Mouse (Mus musculus) erythroid progenitor cell, adult 5-6 weeks (primary cell): Measurements from ENCODE around the gene Ctnnbl1. TPM values are rescaled to one million over a fixed set of nuclear protein-coding genes. Genes with fewer than 3 reads are reported as not detected.

Experiments
- ATAC-seq: replicated peaks from 2 replicates; pipeline ENCODE4 v1.8.0; 2016; ENCODE audit warnings: moderate number of reproducible peaks, mild to moderate bottlenecking, moderate TSS enrichment, inconsistent platforms; ENCODE audit not compliant: poor library complexity, low FRiP score, severe bottlenecking
- total RNA-seq, 2 experiments: library from RNA; stranded (forward) in 1 of 2; stranded (reverse) in 1 of 2; fragments of 150-400 nt in 1 of 2; fragments of 186-747, 209-891 nt in 1 of 2; gene quantifications; 2 replicates each; pipeline versions ENCODE4 v1.2.3 to v1.2.4; 2015 to 2017; ENCODE audit warnings: low replicate concordance in 2 of 2

Ctnnbl1 gene
- total RNA-seq, 2 experiments from 2014 or later, result 4.2 to 9.5 TPM

- ATAC-seq, result no peak
Observed at GRCm38 (mm10) chr2:157747989-157748388, 10.8 kb downstream of the Ctnnbl1 start.

- no peak for ATAC-seq
Observed at GRCm38 (mm10) chr2:157750481-157750880, 13.3 kb downstream of the Ctnnbl1 start.

DNA sequence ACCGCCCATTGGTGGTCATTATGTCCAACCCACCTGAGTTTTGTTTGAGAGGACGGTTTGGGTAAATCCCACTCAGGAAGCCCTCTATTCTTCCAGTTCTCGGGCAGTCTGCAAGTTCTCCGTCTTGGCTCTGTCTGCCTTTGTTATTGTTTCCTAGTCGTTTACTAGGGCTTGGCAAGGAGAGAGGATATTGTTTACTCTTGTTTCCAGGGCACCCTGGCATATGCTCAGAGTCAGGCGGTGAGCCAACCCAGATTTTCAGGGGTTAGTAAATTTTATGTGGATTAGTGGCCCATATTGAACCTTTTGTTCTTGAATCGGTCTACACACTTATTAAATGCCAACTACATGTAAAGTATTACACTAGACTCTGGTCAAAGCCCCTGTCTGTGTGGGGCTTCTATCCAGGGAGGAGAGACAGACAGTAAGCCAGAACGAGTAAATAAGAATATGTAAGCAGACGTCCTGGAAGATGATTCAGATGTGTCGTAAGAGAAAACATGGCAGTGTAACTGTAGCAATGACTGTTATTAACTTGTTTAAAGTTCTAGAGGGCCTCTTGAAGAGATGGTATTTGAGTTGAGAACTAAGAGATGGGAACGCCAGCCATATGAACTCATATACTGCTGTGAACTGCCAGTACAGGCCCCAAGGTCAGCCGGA is 13.9 kb downstream of the Ctnnbl1 start:
- ATAC-seq, result no peak

- ATAC-seq, result no peak
Observed at GRCm38 (mm10) chr2:157751589-157752373, 14.6 kb downstream of the Ctnnbl1 start.

- ATAC-seq, result no peak
Observed at GRCm38 (mm10) chr2:157752374-157752743, 15.2 kb downstream of the Ctnnbl1 start.

- no peak for ATAC-seq
Observed at GRCm38 (mm10) chr2:157755771-157756170, 18.6 kb downstream of the Ctnnbl1 start.

DNA sequence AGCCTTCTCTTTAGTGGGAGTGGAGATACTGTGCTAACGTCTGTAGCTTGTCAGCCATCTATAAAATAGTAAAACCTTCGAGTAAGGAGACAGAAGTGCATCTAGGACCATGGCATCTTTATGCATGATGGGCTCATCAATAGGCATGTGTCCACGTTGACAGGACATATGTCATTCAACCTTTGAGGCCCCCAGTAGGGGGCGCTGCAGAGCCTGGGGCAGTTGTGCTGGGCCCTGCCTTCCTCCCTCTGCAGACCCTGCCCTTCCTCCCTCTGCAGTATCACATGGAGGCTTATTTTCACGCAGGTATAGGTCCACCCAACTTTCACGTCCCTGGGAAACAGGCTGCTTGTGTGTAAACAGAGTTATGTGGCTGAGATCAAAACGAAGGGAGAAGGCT is 19.0 kb downstream of the Ctnnbl1 start:
- no peak for ATAC-seq

GRCm38 (mm10) chr2:157758395-157758794 is 21.2 kb downstream of the Ctnnbl1 start:
- no peak; the same call in 1 of the 2 replicates for ATAC-seq

GRCm38 (mm10) chr2:157759717-157760116 is 22.5 kb downstream of the Ctnnbl1 start:
- no peak for ATAC-seq

GRCm38 (mm10) chr2:157762903-157763302 is 25.7 kb downstream of the Ctnnbl1 start:
- no peak for ATAC-seq

- no peak for ATAC-seq
Observed at GRCm38 (mm10) chr2:157766591-157766990, 29.4 kb downstream of the Ctnnbl1 start.

GRCm38 (mm10) chr2:157768682-157769429 is 31.7 kb downstream of the Ctnnbl1 start:
- no peak for ATAC-seq

DNA sequence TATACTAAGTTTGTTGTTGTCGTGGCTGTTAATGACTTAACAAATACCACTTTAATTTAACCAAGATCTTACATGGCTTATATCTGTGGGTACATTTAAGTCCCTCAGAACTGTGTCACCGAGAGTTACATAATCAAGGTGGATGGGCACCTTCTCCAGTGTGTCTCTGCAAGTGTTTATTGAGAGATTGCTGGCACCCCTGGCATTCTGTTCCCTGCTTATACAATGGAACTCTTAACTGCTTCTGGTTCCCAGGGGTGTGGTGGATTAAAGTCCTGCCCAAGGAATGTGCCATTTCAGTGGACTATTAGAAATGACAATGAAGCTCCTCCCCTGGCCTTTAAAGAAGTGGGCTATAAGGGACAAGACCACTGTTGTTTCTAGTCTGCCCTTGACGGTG is 33.6 kb downstream of the Ctnnbl1 start:
- no peak for ATAC-seq

DNA sequence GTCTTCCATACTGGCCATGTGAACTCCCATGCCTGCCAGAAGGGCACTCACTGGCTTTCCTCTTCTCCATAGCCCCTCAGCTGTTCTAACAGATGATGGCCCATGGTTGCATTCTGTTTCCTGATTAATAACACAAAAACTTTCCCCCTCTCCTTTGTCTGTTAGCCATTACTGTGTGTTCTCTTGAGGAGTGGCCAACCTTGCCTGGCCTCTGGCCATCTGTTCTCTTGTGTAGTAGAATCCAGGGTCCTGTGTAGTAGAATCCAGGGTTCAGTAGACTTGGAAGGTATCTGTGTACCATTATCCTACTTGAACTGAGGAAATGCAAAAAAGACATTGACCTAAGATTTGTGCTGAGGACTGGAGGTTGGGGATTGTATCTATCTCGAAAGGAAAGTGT is 36.5 kb downstream of the Ctnnbl1 start:
- ATAC-seq, result no peak

DNA sequence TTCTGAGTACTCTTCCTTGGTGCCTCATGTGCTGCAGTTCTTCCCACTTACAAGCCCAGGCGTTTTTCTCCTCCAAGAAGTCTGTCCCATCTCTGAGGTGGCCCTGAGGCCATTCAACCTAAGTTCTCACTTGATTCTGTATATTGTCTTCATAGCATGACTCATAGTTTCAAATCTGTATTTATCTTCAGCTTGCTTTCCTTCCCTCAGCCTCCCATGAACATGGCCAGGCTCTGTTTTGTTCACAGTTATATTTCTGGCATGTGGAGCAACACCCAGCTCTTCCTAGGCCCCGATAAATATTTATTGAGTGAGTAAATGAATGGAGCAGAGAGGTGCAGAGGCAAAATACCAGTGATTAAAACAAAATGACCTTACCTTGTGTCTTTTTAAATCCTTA is 38.8 kb downstream of the Ctnnbl1 start:
- ATAC-seq, result no peak

- ATAC-seq, result no peak
Observed at GRCm38 (mm10) chr2:157780956-157781355, 43.8 kb downstream of the Ctnnbl1 start.

- ATAC-seq, result no peak
Observed at GRCm38 (mm10) chr2:157783152-157783551, 46.0 kb downstream of the Ctnnbl1 start.

GRCm38 (mm10) chr2:157784238-157784637 is 47.0 kb downstream of the Ctnnbl1 start:
- ATAC-seq, result no peak

DNA sequence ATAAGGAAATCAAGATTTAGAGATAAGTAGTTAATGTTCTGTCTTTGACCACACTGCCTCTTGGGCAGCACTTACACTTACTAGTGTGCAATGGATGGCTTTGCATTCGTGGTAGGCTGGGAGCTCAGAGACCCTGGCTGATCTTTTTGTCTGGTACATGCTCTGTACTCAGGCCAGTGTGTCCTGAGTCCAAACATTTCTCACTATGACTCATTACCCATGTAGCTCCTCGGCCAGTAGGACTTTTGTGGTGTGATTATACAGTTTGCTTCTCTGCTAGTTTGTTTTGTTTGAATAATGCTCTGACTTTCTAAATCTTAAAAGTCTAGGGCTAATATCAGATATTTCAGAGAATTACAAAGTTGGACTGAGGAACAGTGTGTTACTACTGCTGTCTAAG is 47.4 kb downstream of the Ctnnbl1 start:
- no peak for ATAC-seq

DNA sequence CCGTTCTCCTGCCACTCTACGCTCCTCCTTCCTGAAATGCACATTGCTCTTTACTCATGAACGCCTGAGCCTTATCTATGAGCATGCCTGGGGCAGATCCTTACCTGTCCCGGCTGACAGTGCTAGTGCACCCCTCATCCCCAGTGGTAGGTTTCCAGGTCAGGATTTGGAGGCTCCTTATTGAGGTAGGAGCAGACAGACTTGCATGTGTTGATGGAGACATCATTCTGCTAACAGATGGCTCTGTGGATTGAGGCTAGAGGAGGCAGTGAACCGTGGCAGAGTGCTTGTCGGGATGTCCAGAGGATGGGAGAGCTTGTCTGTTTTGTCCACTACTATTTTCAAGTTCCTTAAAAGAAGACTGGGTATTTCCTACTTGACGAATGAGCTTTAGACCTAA is 52.0 kb downstream of the Ctnnbl1 start:
- no peak for ATAC-seq
